Mouse (Mus musculus) brain, embryonic 14.5 days (tissue): ENCODE measurements around the gene Anks1b.

ENCODE experiments used
- CTCF ChIP-seq: fragments of 200-500 bp; IDR thresholded peaks from 2 replicates; pipeline ENCODE4 v1.5.1; 2012; ENCODE audit warnings: inconsistent platforms, mild to moderate bottlenecking, moderate library complexity, borderline replicate concordance; ENCODE audit not compliant: insufficient read depth, insufficient read length; ENCODE audit errors: extremely low read depth
- POLR2A ChIP-seq: fragments of 200-500 bp; IDR thresholded peaks from 2 replicates; pipeline ENCODE4 v1.6.1; 2012; ENCODE audit warnings: mild to moderate bottlenecking, inconsistent platforms, borderline replicate concordance; ENCODE audit not compliant: poor library complexity, insufficient read depth, insufficient read length, severe bottlenecking; ENCODE audit errors: extremely low read depth

DNA sequence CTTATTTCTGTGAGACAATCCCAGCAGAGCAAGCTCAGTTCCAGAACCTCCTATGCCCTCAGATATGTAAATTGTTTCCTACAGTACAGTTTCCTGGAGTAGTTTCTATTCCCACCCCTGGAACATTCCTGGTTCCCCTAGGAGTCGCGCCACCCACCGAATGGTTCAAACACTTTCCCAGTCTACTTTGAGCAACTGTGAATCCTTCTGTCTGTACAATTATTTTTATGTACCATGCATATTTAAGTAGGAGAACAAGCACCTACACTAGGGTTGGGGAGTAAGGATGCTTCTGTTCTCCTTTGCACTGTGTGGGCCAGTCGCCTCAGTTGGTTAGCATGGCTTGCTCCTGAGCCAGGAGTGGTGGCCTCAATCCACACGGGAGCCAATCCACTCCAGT lies 999.9 kb downstream of the Anks1b start:
- TF ChIP-seq POLR2A (no peak), CTCF (no peak)
